Mouse (Mus musculus) testis, adult 2 months (tissue): ENCODE results near the gene Gramd4.

Experiments
- CTCF ChIP-seq: fragments of 200-500 bp; IDR thresholded peaks from 2 replicates; pipeline ENCODE4 v1.5.1; 2012; ENCODE audit warnings: low read depth, mild to moderate bottlenecking, inconsistent platforms, low read length, moderate library complexity; ENCODE audit not compliant: control insufficient read depth, insufficient read depth, insufficient replicate concordance
- POLR2A ChIP-seq: fragments of 200-500 bp; IDR thresholded peaks from 2 replicates; pipeline ENCODE4 v1.6.1; 2012; ENCODE audit warnings: low read depth, mild to moderate bottlenecking, inconsistent platforms, low read length, moderate library complexity; ENCODE audit not compliant: control insufficient read depth

DNA sequence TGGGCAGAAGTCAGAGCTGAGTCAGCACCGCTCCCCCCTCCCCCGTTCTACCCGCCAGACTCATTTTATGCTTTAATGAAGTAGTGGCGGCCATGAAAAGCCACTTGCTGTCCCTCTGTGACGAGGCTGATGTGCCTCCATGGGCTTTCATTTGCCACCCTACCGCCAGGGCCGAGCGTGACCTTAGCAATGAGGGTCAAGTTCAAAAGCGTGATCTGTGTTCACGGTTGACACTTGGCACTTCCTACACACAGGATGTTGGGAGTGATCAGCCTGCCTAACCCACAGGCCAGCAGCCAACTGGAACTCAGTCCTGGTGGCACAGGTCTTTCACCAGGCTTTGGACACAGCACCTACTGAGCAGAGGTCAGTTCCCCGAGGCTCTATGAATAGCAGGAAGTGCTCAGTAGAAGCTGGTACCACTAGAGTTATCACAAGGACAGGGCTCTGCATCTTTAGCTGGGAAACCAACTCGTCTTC is 96.0 kb downstream of the Gramd4 start:
- no peak for TF ChIP-seq CTCF
- no peak for TF ChIP-seq POLR2A
